Mouse (Mus musculus) cerebellum, postnatal 4 days (tissue): Measurements from ENCODE around the gene Rabif.
"Not testable (repeated sequence)": the region's sequence is repeated elsewhere in the genome, so short reads cannot be mapped to it uniquely, and the experiment has no call there.

Experiments
- DNase-seq, 2 experiments: peaks; one replicate each; pipeline ENCODE4 v3.0.0; 2022; ENCODE audit warnings: low spot score in 2 of 2, mixed read lengths in 1 of 2

Gene Rabif

DNA sequence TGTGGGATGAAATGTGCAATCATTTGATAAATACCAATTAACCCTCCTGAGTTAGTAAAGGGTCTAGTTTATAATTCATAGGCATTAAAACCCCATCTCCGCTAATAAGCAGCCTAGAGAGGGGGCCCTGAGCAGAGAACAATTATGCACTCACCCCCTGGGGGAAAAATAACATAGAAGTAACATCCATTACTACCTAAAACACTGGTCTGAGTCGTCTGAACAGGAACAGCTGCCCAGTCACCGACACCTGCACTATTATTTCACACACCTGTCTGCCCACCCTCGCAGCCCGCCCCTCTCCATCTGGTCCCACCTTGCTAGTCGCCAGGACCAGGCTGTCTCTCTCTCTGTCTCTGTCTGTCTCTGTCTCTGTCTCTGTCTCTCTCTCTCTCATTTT lies 18.1 kb downstream of the Rabif start:
- no peak for DNase-seq

DNA sequence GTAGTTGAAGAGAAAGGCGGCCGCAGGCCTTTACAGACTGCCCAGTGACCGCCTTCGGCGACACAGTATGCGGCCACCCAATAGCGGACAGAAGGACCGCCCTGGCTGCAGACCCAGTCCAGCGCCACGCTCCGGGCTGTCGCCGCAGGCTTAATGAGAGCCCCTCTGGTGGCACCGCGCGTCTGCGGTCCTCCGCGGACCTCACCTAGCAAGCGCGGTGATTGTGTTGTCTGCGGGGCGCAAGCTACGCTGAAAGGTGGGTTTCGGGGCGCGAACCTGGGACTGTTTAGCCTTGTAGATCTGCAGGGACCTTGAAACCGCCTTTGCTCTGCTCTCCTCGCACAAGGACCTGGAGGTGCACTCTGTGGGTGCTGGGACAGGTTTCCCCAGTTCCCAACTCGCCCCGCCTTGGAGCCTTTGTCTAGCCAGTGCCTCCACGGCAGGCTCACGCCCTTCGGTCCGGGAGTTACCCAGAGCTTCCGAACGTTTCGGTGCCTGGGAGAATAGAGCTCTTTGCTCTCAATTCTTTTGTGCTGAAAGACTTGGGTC lies 18.9 kb downstream of the Rabif start:
- peak in 1 of 2 experiments; percentile 11 for DNase-seq

DNA sequence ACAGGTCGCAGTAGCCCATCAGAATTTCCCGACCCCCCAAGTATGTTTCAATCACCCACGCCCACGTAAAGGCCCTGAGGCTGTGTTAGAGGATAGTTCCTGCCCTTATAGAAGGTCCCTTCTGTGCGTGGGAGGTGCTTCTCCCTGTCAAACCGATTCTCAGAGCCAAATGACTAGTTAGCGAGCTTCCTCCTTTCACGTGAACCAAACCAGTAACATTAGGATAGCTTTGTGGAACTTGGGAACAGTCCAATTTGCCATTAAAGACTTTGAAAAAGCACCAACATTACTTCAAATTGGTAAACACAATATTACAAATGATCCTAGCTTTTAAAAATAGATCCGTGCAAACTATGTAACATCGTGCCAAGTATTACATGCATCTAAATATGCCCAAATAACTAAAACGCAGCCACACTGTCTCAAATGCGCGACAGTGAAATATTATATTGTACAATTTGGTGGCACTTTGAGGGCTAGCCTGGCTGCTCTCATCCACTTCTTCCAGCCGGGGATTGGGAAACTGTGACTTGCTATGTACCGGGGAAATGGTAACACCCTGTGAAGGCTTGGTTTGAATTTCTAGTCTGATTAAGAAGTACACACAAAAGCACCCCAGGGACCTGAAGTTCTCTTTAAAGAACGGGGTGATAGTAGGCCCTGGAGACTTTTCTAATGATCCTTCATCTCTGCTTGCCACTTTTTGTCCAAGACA lies 19.6 kb downstream of the Rabif start:
- no peak for DNase-seq

DNA sequence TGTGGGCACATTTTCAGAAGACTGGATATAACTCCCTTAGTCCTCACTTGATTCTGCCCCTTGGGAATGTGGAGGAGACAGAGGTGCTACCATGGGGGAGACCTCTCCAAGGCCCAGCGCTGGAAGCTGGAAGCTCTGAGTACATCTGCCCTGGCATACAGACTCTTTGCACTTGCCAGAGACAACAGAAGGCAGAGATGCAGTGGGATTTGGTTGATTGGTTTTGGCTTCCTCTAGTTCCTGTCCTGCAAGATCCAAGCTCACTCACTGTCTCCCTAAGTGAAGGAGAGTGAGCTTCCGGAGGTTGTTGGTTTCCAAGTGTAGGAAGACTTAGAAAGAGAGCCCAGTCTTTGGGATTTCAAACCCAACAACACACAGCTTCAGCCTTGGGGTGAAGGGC lies 21.4 kb downstream of the Rabif start:
- DNase-seq, result peak in 1 of 2 experiments; percentile 4

DNA sequence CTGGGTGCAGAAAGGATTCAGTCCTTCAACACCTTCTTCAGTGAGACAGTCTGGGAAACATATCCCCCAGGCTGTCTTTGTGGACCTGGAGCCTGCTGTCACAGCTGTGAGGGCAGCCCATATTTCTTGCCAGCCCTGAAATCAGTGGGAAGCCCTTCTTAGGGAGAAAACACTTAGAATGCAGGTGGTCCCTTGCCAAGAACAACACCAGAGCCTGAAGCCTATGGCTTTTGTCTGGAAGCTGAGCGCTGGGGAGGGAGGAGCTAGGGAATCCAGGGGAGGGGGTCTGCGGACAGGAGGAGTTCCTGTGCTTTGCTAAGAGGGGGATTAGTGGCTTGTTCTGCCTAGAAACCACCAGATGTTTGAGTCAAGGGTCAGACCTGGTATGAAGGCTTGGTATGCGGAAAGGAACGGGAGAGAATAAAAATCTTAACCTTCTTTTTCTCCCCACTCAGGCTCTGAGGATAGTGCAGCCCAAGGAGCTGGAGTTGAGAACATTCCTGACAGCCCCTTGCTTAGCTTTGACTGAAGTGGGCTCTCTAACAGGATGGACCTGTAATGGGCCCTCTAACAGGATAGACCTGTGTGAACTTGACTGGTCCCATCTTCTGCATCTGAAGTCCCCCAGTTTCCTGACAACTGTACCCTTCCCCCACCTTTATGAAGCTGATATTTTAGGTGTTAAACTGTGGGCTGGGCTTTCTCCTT lies 22.2 kb downstream of the Rabif start:
- DNase-seq, result peak in 1 of 2 experiments; percentile 4

DNA sequence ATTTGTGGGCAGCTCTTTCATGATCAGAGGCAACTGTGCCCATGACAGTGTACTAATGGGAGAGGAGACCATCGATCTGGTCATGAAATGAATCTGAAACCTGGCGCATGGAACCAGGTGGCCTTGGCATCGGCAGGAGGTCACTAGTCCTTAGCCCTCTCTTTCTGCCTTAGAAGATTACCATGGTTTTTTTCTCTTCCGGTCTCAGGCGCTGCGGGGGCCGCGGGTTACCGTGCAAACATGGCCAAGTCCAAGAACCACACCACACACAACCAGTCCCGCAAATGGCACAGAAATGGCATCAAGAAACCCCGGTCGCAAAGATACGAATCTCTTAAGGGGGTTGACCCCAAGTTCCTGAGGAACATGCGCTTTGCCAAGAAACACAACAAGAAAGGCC lies 23.4 kb downstream of the Rabif start:
- DNase-seq, result not testable (repeated sequence)

DNA sequence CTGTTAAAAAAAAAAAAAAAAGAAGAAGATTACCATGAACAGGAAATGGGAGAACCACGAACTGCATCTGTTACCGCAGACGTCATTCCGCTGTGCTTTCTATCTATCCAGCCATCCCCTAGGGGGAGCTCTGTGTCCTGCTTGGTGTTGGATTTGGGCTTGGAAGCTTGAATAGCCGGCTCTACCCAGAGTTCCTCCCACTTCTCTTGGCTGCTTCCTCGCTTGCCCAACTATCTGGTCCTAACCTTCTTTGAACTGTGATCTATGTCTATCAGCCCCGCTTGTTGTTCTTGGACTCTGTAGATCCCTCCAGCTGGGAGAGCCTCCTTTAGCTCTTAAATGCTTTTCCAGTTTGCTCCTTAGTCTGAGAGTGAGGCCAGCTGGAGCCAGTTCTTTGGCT lies 24.2 kb downstream of the Rabif start:
- DNase-seq, result peak; percentile 40 to 71

DNA sequence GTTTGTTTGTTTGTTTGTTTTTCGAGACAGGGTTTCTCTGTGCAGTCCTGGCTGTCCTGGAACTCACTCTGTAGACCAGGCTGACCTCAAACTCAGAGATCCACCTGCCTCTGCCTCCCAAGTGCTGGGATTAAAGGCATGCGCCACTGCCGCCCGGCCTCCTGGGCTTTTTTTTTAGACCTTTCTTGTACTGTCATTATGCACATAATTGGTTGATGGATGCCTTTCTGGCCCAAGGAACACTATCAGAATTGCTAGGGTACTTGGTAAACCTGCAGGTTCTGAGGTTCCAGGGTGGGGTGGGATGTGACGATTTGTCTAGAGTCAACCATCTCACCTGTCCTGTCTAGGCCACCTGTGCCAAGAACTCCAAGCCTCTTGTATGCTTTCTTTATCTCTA lies 24.8 kb downstream of the Rabif start:
- DNase-seq, result not testable (repeated sequence)

DNA sequence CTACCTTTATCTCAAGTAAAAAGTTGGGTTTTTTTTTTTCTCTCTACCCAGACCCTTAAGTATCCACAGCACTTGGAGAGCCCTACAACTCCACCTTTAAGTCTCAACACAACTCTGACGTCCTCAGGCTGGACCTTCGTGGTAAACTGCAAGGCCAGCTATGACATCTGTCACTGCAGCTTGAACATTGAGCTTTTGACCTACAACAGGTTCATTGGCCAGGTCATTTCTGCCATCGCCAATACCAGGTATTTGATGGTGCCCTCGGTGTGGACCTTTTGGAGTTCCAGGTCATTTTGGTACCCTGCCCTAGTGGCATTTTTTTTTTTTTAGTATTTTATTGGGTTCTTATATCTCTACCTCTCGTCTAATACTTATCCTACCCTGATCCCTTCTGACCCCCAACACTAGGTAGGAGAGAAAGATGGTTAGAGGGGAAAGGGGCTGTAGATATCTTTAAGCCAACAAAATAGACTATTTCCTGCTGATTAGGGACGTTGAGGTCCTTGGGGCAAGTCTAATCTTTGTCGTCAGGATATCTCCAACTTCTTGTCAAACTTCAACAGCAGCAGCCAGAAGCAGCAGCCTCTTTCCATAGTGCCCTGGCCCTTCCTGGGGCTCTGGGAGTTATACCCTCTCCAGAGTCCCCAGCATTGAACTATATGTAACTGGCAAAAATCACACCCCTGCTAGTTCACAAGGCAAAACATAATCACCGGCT lies 25.7 kb downstream of the Rabif start:
- no peak for DNase-seq

DNA sequence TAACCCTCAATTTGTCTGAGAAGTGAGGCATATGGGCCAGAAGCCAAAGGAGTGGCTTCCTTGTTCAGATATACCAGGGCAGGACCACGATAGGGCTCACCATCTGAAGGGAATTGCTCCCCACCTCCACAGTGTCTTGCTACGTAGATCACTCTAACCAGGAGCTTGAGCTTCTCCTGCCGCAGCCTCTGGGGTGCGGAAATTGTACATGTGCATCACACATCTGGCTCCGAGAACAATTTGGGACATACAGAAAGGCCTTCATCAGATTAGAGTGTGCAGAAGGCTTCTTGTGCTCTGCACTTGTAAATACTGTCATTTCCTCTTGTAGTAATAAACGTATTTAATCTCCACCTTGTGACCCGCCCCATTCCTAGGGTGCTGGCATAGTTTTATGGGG lies 26.7 kb downstream of the Rabif start:
- DNase-seq, result no peak

DNA sequence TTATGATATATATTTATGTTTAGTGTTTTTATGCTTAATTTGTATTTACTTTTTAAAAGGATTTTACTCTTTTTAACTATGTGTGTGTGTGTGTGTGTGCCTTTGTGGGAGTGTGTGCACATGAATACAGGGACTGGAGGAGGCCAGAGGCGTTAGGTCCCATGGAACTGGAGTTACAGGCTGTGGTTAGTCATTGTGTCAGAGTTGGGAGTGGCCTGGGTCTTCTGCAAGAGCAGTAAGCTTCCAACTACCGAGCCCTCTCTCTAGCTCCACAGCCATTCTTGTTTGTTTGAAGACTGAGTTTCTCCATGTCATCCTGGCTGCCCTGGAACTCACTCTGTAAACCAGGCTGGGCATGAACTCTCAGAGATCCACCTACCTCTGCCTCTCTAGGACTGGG lies 27.9 kb downstream of the Rabif start:
- no peak for DNase-seq

DNA sequence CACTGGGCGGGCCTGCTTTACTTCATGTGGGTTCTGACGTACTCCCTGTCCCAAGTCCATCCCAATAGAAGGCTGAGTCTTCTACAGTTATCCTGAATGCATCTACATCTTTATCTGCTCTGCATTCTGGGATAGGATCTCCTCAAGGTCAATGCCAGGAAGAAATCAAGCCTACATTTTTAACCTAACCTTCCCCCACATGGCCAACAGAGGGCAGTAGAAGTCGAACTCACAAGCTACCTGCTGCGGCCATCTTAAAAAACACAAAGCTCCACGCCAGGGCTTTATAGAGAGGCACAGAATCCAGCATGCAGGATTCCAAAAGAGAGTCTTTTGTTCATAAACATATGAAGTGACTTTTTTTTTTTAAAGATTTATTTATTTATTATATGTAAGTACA lies 30.0 kb downstream of the Rabif start:
- no peak for DNase-seq

DNA sequence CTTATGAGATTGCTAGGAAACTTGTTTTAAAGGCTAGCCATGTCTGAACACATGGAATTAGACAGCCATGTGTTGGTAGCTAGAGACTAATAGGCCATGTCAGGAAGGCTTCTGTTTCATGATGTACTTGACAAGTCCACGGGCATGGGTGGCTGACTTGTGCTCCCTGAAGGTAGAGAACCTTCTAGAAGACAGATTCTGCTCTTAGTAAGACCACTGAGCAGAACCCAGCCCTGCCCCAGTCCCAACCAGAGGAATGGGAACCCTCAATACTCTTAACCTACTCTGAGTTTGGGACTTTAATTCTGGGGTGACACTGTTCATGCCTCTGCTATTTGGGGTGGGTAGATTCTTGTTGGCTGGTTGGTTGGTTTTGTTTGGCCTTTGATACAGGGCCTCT lies 30.6 kb downstream of the Rabif start:
- DNase-seq, result no peak

DNA sequence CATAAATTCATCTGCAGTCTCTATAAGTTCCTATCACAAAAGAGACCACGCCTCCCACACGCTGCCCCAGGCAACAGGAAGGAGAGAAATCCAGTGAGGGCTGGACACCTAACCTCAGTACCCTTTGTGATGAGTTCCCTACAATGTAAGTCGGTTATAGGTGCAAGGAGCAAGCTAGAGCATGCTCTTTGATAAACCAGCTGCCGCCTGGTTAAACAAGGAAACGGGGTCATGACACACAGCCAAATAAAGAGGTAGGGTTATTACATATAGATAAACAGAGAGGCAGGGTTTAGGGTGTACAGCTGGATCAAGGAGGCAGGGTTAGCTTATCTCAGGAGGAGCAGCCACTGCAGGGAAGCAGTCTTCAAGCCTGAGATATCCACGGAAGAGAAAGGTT lies 32.3 kb downstream of the Rabif start:
- no peak for DNase-seq

DNA sequence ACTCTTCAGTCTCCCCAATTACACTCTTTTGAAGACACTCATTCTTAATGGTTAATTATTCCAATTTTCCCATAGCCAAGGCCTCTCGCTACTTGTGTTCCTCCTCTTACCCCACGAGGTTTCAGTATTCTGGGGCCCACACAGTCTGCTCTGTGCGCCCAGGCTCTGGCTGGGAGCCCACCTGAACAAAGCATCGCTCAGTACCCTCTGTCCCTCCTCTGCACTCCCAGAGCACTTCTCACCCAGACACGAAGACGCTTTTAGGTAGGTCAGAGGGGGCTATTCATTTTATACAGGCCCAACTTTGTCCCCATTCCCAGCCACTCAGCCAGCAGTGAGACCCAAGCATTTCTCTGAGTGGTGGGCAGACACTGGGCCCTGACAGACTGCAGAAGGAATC lies 36.2 kb downstream of the Rabif start:
- DNase-seq, result no peak

DNA sequence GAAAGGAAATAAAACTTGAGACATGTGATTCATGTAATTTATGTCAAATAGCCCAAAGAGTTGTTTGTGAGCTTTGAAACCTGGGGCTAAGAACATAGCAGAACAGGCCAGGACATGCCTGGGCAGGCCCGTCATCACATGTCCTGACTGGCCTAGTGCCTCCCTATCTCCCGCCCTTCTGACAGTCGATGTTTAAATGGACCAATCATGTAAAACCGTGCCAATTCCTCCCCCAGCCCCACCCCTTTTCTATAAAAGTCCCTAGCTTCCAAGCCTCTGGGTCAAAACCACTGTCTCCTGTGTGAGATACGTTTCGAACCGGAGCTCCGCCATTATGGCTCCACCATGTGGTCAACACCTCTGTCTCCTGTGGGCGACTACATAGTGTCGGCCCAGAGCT lies 39.3 kb downstream of the Rabif start:
- not testable (repeated sequence) for DNase-seq

DNA sequence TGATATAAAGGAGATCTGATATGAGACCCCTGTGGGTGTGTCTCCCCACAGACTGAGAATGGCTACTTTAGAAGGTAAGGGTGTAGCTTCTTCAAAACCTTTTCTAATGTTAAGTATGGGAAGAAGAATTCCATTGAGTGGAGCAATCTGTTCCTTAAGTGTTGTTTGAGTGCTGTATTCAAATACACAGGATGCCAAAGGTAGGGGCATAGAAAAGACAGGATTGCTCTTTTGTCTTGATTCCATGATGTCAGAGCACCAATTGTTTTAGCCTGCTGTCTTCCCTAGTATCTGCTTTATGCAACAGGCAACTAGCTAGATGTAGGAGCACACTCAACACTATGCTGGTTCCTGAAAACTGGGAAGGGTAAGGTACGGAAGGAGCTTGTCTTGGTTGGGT lies 40.6 kb downstream of the Rabif start:
- no peak for DNase-seq

DNA sequence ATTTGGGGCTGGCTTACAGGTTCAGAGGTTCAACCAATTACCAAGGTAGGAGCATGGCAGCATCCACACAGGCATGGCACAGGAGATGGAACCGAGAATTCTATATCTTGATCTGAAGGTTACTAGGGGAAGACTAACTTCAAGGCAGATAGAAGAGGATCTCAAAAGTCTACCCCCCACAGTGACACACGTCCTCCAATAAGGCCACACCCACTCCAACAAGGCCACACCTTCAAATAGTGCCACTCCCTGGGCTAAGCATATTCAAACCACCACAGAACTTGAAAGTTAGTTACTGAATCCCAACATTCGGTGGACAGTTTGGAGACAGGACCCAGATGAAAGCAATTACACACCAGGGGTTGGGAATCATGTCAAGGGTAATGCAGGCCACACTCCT lies 41.1 kb downstream of the Rabif start:
- DNase-seq, result no peak

DNA sequence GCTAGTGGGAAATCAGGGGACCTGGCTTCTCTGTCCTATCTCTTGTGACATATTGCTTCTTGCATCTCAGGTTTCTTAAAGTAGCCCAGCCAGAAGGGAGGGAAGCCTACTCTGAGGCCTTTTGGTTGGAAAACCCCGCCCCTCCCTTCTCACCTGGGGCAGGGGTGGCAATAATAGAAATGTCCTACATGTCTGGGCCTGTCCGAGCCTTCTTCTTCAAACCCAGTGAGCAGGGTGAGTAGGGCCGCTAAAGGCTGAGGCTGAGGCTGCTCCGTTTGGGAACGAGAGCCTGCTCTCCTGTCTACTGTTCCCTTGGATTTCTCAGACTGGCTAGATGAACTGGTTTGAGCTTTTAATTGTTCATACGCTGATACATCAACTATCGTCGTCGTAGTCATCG lies 46.2 kb downstream of the Rabif start:
- DNase-seq, result no peak

DNA sequence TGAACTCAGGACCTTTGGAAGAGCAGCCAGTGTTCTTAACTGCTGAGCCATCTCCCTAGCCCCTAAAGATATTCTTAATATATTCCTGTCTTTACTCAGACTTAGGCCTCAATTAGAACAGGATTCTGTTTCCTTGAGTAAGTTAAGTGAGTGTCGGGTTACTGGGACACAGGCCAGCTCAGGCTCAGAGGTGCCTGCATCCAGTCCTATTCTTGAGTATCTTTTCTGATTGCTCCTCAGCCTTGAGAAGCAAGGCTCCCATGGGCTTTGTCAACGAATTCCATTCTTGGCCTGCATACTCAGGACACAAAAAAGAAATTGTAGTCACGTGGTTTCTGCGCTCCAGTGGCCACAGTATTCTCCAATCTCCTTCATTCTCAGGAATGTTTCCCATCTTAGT lies 53.8 kb downstream of the Rabif start:
- no peak for DNase-seq

DNA sequence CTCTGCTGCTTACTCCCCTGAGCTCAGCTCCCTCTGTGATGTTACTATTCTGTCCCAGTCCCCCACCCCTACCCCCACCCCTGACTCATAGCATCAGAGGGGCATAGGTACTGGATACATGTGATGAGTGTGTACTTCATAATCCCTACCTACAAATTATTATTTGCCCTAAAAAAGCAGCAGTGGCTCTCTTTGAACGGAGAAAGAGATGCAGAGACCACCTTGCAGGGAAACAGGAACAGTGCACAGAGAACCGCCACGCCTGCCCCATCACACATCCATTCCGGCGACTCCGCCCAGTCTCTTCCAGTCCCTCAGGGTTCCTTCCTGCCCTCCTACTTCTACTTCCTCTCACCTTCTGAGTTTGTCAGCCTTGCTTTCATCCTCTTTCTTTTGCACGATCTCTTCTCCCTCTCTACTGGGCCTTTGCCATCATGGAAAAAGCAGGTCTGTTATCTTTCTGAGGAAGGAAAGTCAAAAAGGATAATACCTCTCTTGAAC lies 55.2 kb downstream of the Rabif start, which contains the start of gene Mgat4e:
Gene Mgat4e, minus strand, starts transcription at position 51 of the 501 bp plus-strand sequence.
- no peak for DNase-seq

DNA sequence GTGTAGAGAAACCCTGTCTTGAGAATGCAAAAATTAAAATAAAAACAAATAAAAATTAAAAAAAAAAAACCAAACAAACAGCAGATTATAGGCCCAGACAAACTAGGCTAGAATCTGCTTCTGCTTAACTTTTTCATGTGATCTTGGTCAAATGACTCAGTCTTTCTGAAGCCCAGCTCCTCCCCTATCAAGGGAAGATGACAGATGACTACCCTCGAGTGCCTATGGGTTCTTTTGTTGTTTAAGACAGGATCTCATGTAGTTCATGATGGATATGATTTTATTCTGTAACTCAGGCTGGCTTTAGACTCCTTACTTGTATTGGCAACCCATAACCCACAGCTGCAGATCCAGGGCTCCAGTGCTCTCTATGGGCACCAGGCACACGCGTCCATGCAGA lies 57.4 kb downstream of the Rabif start:
- no peak for DNase-seq
